Mouse (Mus musculus): ENCODE measurements at regions not wholly inside any gene's neighbourhood (a gene's known extent, or its start where the extent isn't known, plus 50 kb on each side); places are given as distances from the start of the nearest gene placed in this dataset.

GRCm38 (mm10) chr3:147445066-147445844 is 593.1 kb downstream of the Ttll7 start:
- ATAC-seq (ENCODE audit: low FRiP score, low TSS enrichment) (no peak), DNase-seq (ENCODE audit: low spot score) (no peak)
- H3K36me3 ChIP-seq (ENCODE audit: control insufficient read depth, insufficient read depth, low read length), result no peaks in the 10 kb centered on the region
- TF ChIP-seq EP300 (optimal IDR thresholded peaks at IDR 0.05) (no peak), CTCF (IDR thresholded peaks at IDR 0.05; ENCODE audit: low read depth) (no peak)
- no peak overlapping the region for H3K27ac ChIP-seq (replicated peaks)
- no peak overlapping the region for H3K4me3 ChIP-seq (ENCODE audit: low read depth, low read length)
- no peaks in the 10 kb centered on the region for H3K4me1 ChIP-seq (replicated peaks; ENCODE audit: control insufficient read depth, insufficient read depth)
- 77% methylated on average over 5 of the region's 5 CpGs for WGBS
- no peak overlapping the region for H3K4me2 ChIP-seq (replicated peaks; ENCODE audit: low read depth)
- H3K9ac ChIP-seq (ENCODE audit: low read length), result no peak overlapping the region
- no peaks in the 10 kb centered on the region for H3K27me3 ChIP-seq (ENCODE audit: control insufficient read depth, insufficient read depth, low read length)
- no peaks in the 10 kb centered on the region for H3K9me3 ChIP-seq (ENCODE audit: control insufficient read depth, low read length)

GRCm38 (mm10) chr3:147445884-147446283 is 593.7 kb downstream of the Ttll7 start:
- H3K4me3 ChIP-seq (ENCODE audit: low read depth, low read length), result no peak overlapping the region
- no peak overlapping the region for H3K9ac ChIP-seq (ENCODE audit: low read length)
- no peak for DNase-seq (ENCODE audit: low spot score)
- no peaks in the 10 kb centered on the region for H3K36me3 ChIP-seq (ENCODE audit: control insufficient read depth, insufficient read depth, low read length)
- no peaks in the 10 kb centered on the region for H3K4me1 ChIP-seq (replicated peaks; ENCODE audit: control insufficient read depth, insufficient read depth)
- ATAC-seq (ENCODE audit: low FRiP score, low TSS enrichment), result no peak
- TF ChIP-seq CTCF (IDR thresholded peaks at IDR 0.05; ENCODE audit: low read depth) (no peak), EP300 (optimal IDR thresholded peaks at IDR 0.05) (no peak)
- 78% methylated on average over 8 of the region's 8 CpGs for WGBS
- no peaks in the 10 kb centered on the region for H3K27me3 ChIP-seq (ENCODE audit: control insufficient read depth, insufficient read depth, low read length)
- H3K9me3 ChIP-seq (ENCODE audit: control insufficient read depth, low read length), result no peaks in the 10 kb centered on the region
- H3K27ac ChIP-seq (replicated peaks), result no peak overlapping the region
- H3K4me2 ChIP-seq (replicated peaks; ENCODE audit: low read depth), result no peak overlapping the region

DNA sequence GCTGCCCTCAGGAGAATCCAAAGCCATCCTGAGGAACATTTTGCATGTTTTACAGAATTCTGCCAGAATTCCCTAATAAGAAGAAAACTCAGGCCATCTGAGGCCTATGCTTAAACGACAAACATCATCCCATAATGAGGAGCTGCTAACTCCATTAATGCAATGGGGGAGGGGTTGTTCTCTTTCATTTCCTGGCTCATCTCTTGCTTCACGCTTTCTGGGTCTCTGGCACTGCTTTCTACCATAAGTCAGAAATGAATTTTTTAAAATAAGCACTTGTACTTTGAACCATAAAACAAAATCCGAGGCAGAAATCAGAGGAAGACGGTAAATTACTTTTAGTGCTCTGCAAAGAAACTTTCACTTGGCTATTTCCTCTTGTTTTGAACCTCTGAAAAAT is 600.0 kb downstream of the Ttll7 start:
- Histone ChIP-seq H3K36me3 (ENCODE audit: control insufficient read depth, insufficient read depth, low read length) (no peaks in the 10 kb centered on the region), H3K4me1 (replicated peaks; ENCODE audit: control insufficient read depth, insufficient read depth) (no peaks in the 10 kb centered on the region), H3K4me2 (replicated peaks; ENCODE audit: low read depth) (no peak overlapping the region), H3K9ac (ENCODE audit: low read length) (no peak overlapping the region), H3K4me3 (ENCODE audit: low read depth, low read length) (no peak overlapping the region), H3K27me3 (ENCODE audit: control insufficient read depth, insufficient read depth, low read length) (no peaks in the 10 kb centered on the region), H3K9me3 (ENCODE audit: control insufficient read depth, low read length) (no peaks in the 10 kb centered on the region), H3K27ac (replicated peaks) (no peak overlapping the region)
- DNase-seq (ENCODE audit: low spot score), result no peak
- no peak for ATAC-seq (ENCODE audit: low FRiP score, low TSS enrichment)
- WGBS, result 54% methylated on average over 4 of the region's 4 CpGs
- no peak for TF ChIP-seq CTCF (IDR thresholded peaks at IDR 0.05; ENCODE audit: low read depth)
- TF ChIP-seq EP300 (optimal IDR thresholded peaks at IDR 0.05), result no peak

DNA sequence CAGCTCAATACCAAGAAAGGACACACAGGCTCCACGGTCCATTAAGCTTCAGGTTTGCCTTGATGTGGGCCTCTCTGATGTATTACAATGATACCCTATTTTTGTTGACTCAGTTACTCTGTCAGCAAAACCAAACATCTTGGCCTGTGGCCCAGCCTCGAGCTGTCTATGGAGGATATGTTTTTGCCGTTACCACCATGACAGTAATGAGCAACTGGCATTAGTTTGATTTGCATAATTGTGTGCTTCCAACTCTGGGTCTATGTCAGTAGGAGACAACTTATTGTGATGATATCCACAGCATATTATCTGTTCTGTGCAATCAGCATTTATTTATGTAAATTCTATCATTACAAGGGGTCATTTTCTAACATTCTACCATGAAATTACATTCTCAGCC is 603.2 kb downstream of the Ttll7 start:
- no peaks in the 10 kb centered on the region for H3K27me3 ChIP-seq (ENCODE audit: control insufficient read depth, insufficient read depth, low read length)
- TF ChIP-seq EP300 (optimal IDR thresholded peaks at IDR 0.05) (no peak), CTCF (IDR thresholded peaks at IDR 0.05; ENCODE audit: low read depth) (no peak)
- 72% methylated on average over 3 of the region's 3 CpGs for WGBS
- no peak overlapping the region for H3K27ac ChIP-seq (replicated peaks)
- H3K9ac ChIP-seq (ENCODE audit: low read length), result no peak overlapping the region
- ATAC-seq (ENCODE audit: low FRiP score, low TSS enrichment), result no peak
- H3K9me3 ChIP-seq (ENCODE audit: control insufficient read depth, low read length), result no peaks in the 10 kb centered on the region
- DNase-seq (ENCODE audit: low spot score), result no peak
- no peak overlapping the region for H3K4me2 ChIP-seq (replicated peaks; ENCODE audit: low read depth)
- H3K4me1 ChIP-seq (replicated peaks; ENCODE audit: control insufficient read depth, insufficient read depth), result no peaks in the 10 kb centered on the region
- no peaks in the 10 kb centered on the region for H3K36me3 ChIP-seq (ENCODE audit: control insufficient read depth, insufficient read depth, low read length)
- H3K4me3 ChIP-seq (ENCODE audit: low read depth, low read length), result no peak overlapping the region

- Histone ChIP-seq H3K4me1 (replicated peaks; ENCODE audit: control insufficient read depth, insufficient read depth) (no peaks in the 10 kb centered on the region), H3K9ac (ENCODE audit: low read length) (no peak overlapping the region), H3K4me2 (replicated peaks; ENCODE audit: low read depth) (no peak overlapping the region), H3K4me3 (ENCODE audit: low read depth, low read length) (no peak overlapping the region), H3K27ac (replicated peaks) (no peak overlapping the region), H3K9me3 (ENCODE audit: control insufficient read depth, low read length) (no peaks in the 10 kb centered on the region), H3K36me3 (ENCODE audit: control insufficient read depth, insufficient read depth, low read length) (no peaks in the 10 kb centered on the region), H3K27me3 (ENCODE audit: control insufficient read depth, insufficient read depth, low read length) (no peaks in the 10 kb centered on the region)
- DNase-seq (ENCODE audit: low spot score) (no peak), ATAC-seq (ENCODE audit: low FRiP score, low TSS enrichment) (no peak)
- WGBS, result 81% methylated on average over 4 of the region's 4 CpGs
- TF ChIP-seq EP300 (optimal IDR thresholded peaks at IDR 0.05), result no peak
- TF ChIP-seq CTCF (IDR thresholded peaks at IDR 0.05; ENCODE audit: low read depth), result no peak
Measured at GRCm38 (mm10) chr3:147456294-147456693, 604.1 kb downstream of the Ttll7 start.

- no peak overlapping the region for H3K4me2 ChIP-seq (replicated peaks; ENCODE audit: low read depth)
- TF ChIP-seq EP300 (optimal IDR thresholded peaks at IDR 0.05), result no peak
- TF ChIP-seq CTCF (IDR thresholded peaks at IDR 0.05; ENCODE audit: low read depth), result no peak
- H3K27ac ChIP-seq (replicated peaks), result no peak overlapping the region
- H3K36me3 ChIP-seq (ENCODE audit: control insufficient read depth, insufficient read depth, low read length), result no peaks in the 10 kb centered on the region
- H3K9ac ChIP-seq (ENCODE audit: low read length), result no peak overlapping the region
- 45% methylated on average over 4 of the region's 4 CpGs for WGBS
- H3K4me1 ChIP-seq (replicated peaks; ENCODE audit: control insufficient read depth, insufficient read depth), result no peaks in the 10 kb centered on the region
- H3K27me3 ChIP-seq (ENCODE audit: control insufficient read depth, insufficient read depth, low read length), result no peaks in the 10 kb centered on the region
- ATAC-seq (ENCODE audit: low FRiP score, low TSS enrichment) (no peak), DNase-seq (ENCODE audit: low spot score) (no peak)
- no peaks in the 10 kb centered on the region for H3K9me3 ChIP-seq (ENCODE audit: control insufficient read depth, low read length)
- H3K4me3 ChIP-seq (ENCODE audit: low read depth, low read length), result no peak overlapping the region
Measured at GRCm38 (mm10) chr3:147458115-147458514, 605.9 kb downstream of the Ttll7 start.
